Mouse (Mus musculus) lung, embryonic 16.5 days (tissue): ENCODE measurements at regions not wholly inside any gene's neighbourhood (a gene's known extent, or its start where the extent isn't known, plus 50 kb on each side); places are given as distances from the start of the nearest gene placed in this dataset.

ENCODE experiments used
- ATAC-seq: fragments of 200-750 bp; cut with Nextera tagmentation; 2 replicates; pipeline ENCODE4 v1.8.0; 2017; ENCODE audit warnings: low read depth, mild to moderate bottlenecking, moderate library complexity
- H3K27ac ChIP-seq: fragments of 300-500 bp; sonication (generic); 2 replicates; pipeline ENCODE4 v1.5.1; 2014; ENCODE audit warnings: mild to moderate bottlenecking, control low read depth, low read length
- H3K27me3 ChIP-seq: fragments of 300-500 bp; sonication (generic); 2 replicates; pipeline ENCODE4 v1.6.1; 2014; ENCODE audit warnings: low read depth, low read length, mixed read lengths; ENCODE audit not compliant: control insufficient read depth, insufficient read depth
- H3K36me3 ChIP-seq: fragments of 300-500 bp; sonication (generic); 2 replicates; pipeline ENCODE4 v1.6.1; 2014; ENCODE audit warnings: low read length; ENCODE audit not compliant: control insufficient read depth, insufficient read depth
- H3K4me1 ChIP-seq: fragments of 300-500 bp; sonication (generic); replicated peaks from 2 replicates; pipeline ENCODE4 v1.6.1; 2014; ENCODE audit warnings: low read length, mixed read lengths; ENCODE audit not compliant: control insufficient read depth, insufficient read depth
- H3K4me2 ChIP-seq: fragments of 300-500 bp; sonication (generic); 2 replicates; pipeline ENCODE4 v1.6.1; 2014; ENCODE audit warnings: low read depth, low read length, control low read depth
- H3K4me3 ChIP-seq: fragments of 300-500 bp; sonication (generic); 2 replicates; pipeline ENCODE4 v1.5.1; 2014; ENCODE audit warnings: mild to moderate bottlenecking, low read length, control low read depth
- H3K9ac ChIP-seq: fragments of 300-500 bp; sonication (generic); 2 replicates; pipeline ENCODE4 v1.6.1; 2014; ENCODE audit warnings: low read length, control low read depth
- H3K9me3 ChIP-seq: fragments of 300-500 bp; sonication (generic); 2 replicates; pipeline ENCODE4 v1.6.1; 2016; ENCODE audit warnings: low read length; ENCODE audit not compliant: control insufficient read depth
- WGBS: fragments of 180-500 bp; shearing (Covaris S2); extraction: QIAGEN DNeasy Blood & Tissue Kit; methylation state at CpG from one replicate; pipeline ENCODE4 v1.1.7; 2014; 5-methylcytosine and 5-hydroxymethylcytosine counted together

DNA sequence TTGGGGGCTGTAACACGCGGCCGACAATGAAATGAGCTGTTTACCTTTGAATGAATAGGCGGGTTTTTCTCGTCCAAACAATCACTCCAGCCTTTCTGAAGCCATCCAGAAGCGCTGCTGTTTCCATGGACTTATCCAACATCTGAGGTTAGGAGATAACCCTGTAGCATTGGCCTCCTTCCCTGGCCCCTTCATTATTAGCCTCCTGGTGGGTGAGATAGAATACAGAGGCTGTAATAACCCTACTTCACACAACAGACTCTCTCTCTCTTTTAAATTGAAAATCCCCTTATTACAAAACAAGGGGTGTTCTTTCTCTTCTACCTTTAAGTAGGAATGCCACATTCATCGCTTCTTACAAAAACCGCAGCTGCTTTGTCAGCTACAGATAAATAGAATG lies 646.8 kb downstream of the Nedd1 start:
- ATAC-seq = no peak
- WGBS = 41% methylated on average over 8 of the region's 8 CpGs
- Histone ChIP-seq H3K36me3 (no peaks in the 10 kb centered on the region), H3K27me3 (no peaks in the 10 kb centered on the region), H3K27ac (no peak overlapping the region), H3K4me1 (0 out of 2 replicates have a peak, but pooled peaks cover 7% of the 10 kb centered on the region), H3K9ac (no peak overlapping the region), H3K4me2 (no peak overlapping the region), H3K9me3 (no peaks in the 10 kb centered on the region), H3K4me3 (no peak overlapping the region)

DNA sequence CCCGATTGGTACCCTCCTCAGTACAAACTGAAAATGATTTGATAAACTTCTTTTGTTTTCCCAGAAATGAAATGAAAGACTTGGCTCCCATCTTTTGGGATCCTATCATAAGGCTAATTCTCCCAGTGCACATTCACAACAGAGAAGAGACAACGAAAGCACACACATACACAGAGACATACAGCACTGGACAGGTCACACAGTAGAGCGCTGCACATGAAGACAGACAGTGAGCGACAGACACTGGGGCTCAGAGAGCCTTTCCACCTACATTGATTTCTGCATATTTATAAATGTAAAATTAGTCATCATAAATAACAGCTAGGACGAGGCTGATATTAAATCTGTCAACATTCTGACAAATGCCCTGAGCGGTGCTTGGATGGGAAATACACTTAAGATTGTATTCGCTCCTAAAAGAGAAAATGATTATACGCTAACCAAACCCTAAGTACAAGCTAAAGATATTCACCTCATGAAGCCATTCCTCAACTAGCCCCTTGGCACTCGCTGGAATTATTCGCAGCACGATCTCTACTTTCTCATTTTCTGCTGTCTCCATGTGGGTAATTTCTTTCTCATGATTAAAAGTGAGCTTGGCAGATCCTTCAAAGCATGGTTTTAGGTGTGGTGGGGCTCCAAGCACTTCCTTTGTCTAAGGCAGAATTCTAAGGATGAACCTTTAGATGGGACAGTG lies 647.4 kb downstream of the Nedd1 start:
- ATAC-seq = no peak
- WGBS = 74% methylated on average over 11 of the region's 11 CpGs
- 0 out of 2 replicates have a peak, but pooled peaks cover 7% of the 10 kb centered on the region for H3K4me1 ChIP-seq

DNA sequence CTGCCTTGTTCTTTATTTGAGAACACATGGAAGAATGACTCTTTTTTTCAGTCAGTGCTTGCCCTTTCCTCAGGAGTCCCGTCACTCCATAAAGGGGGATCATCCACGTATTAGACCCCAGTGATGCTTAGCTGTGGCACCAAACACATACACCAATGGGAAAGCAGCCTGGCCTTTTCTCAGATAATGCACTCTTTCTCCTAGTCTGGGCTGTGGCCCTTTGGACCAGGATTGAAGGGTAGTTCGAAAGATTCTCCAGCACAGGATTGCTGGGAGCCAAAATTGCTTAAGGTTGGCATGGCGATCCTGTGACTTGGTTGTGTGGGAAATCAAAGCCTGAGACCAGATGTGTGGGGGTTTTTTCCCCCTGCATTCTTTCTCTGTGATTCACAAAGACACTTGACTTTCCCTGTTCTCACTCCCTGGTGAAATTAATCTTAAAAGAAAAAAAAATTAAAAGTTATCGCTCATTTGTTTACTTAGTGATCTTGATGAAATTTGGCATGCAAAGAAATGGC lies 648.3 kb downstream of the Nedd1 start:
- whole genome bisulfite sequencing = 45% methylated on average over 5 of the region's 5 CpGs
- no peak for ATAC-seq
- Histone ChIP-seq H3K4me2 (no peak overlapping the region), H3K9ac (no peak overlapping the region), H3K4me3 (no peak overlapping the region), H3K4me1 (0 out of 2 replicates have a peak, but pooled peaks cover 7% of the 10 kb centered on the region), H3K36me3 (no peaks in the 10 kb centered on the region), H3K27me3 (no peaks in the 10 kb centered on the region), H3K9me3 (no peaks in the 10 kb centered on the region), H3K27ac (no peak overlapping the region)

More for the DNA sequence above, 647.4 kb downstream of the Nedd1 start:
- no peak overlapping the region for H3K27ac ChIP-seq
- no peak overlapping the region for H3K4me2 ChIP-seq
- H3K9ac ChIP-seq = no peak overlapping the region
- H3K36me3 ChIP-seq = no peaks in the 10 kb centered on the region
- no peaks in the 10 kb centered on the region for H3K9me3 ChIP-seq
- no peaks in the 10 kb centered on the region for H3K27me3 ChIP-seq
- H3K4me3 ChIP-seq = no peak overlapping the region

GRCm38 (mm10) chr10:92044783-92045182 lies 677.4 kb downstream of the Nedd1 start:
- no peaks in the 10 kb centered on the region for H3K9me3 ChIP-seq
- no peak overlapping the region for H3K4me2 ChIP-seq
- no peak overlapping the region for H3K4me3 ChIP-seq
- no peaks in the 10 kb centered on the region for H3K27me3 ChIP-seq
- no peaks in the 10 kb centered on the region for H3K36me3 ChIP-seq
- H3K4me1 ChIP-seq = no peaks in the 10 kb centered on the region
- no peak overlapping the region for H3K9ac ChIP-seq
- no peak overlapping the region for H3K27ac ChIP-seq
- no peak for ATAC-seq

- 61% methylated on average over 3 of the region's 3 CpGs for WGBS
- no peak overlapping the region for H3K9ac ChIP-seq
- no peak overlapping the region for H3K27ac ChIP-seq
- no peaks in the 10 kb centered on the region for H3K36me3 ChIP-seq
- no peaks in the 10 kb centered on the region for H3K4me1 ChIP-seq
- H3K27me3 ChIP-seq = no peaks in the 10 kb centered on the region
- no peak for ATAC-seq
- no peak overlapping the region for H3K4me2 ChIP-seq
- H3K4me3 ChIP-seq = no peak overlapping the region
- H3K9me3 ChIP-seq = no peaks in the 10 kb centered on the region
Measured at GRCm38 (mm10) chr10:92036176-92036575, 686.0 kb downstream of the Nedd1 start.

DNA sequence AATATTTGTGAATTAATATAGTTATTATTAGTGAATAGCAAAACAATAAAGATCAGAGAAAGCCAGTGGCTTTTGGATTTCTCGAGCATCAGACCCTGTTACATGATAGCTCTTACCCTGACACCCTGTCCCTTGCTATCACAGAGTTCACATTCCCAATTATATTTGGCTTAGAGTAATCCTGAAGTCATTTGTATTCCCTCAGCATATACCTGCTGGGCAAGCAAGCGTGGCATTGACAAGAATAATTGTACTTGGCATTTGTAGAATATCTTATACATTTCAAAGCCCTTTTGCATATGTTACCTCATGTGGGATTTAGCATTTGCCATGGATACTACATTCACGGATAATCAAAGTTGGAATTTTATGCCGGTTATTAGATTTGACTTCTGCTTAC lies 692.0 kb downstream of the Nedd1 start:
- H3K4me1 ChIP-seq = no peaks in the 10 kb centered on the region
- no peak overlapping the region for H3K9ac ChIP-seq
- 75% methylated on average over 4 of the region's 4 CpGs for WGBS
- no peak overlapping the region for H3K4me2 ChIP-seq
- no peak for ATAC-seq
- H3K27me3 ChIP-seq = no peaks in the 10 kb centered on the region
- no peak overlapping the region for H3K4me3 ChIP-seq
- no peaks in the 10 kb centered on the region for H3K9me3 ChIP-seq
- H3K27ac ChIP-seq = no peak overlapping the region
- no peaks in the 10 kb centered on the region for H3K36me3 ChIP-seq

- ATAC-seq = no peak
- H3K9me3 ChIP-seq = no peaks in the 10 kb centered on the region
- H3K27ac ChIP-seq = no peak overlapping the region
- no peaks in the 10 kb centered on the region for H3K4me1 ChIP-seq
- 63% methylated on average over 1 of the region's 1 CpGs for WGBS
- no peaks in the 10 kb centered on the region for H3K27me3 ChIP-seq
- H3K9ac ChIP-seq = no peak overlapping the region
- no peak overlapping the region for H3K4me2 ChIP-seq
- no peaks in the 10 kb centered on the region for H3K36me3 ChIP-seq
- H3K4me3 ChIP-seq = no peak overlapping the region
Measured at GRCm38 (mm10) chr10:92024203-92024602, 698.0 kb downstream of the Nedd1 start.

DNA sequence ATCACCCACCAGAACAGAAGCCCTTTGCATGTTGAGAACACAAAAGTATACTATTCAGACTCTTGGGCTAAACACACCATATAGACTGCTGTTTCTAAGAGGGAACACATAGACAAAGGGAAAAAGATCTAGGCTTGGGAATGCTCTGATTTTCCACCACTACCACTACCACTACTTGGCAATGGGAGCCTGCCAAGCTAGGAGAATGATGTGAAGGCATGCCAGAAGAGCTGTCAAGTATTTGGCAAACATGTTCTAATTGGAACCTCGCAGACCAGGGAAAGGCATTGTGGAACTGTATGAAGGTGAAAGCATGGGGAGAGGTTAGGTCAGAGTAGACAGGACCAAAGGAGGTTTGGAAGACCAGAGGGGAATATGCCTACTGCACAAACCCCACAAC lies 701.2 kb downstream of the Nedd1 start:
- no peak for ATAC-seq

GRCm38 (mm10) chr10:92009551-92009950 lies 712.7 kb downstream of the Nedd1 start:
- WGBS = 59% methylated on average over 10 of the region's 10 CpGs
- Histone ChIP-seq H3K4me3 (no peak overlapping the region), H3K4me2 (no peak overlapping the region), H3K27ac (no peak overlapping the region), H3K36me3 (no peaks in the 10 kb centered on the region), H3K9me3 (no peaks in the 10 kb centered on the region), H3K4me1 (no peaks in the 10 kb centered on the region), H3K9ac (no peak overlapping the region), H3K27me3 (no peaks in the 10 kb centered on the region)
- no peak for ATAC-seq

More for the DNA sequence above, 701.2 kb downstream of the Nedd1 start:
- Histone ChIP-seq H3K36me3 (no peaks in the 10 kb centered on the region), H3K4me1 (no peaks in the 10 kb centered on the region), H3K9ac (no peak overlapping the region), H3K27me3 (no peaks in the 10 kb centered on the region), H3K4me3 (no peak overlapping the region), H3K27ac (no peak overlapping the region), H3K4me2 (no peak overlapping the region), H3K9me3 (no peaks in the 10 kb centered on the region)
- WGBS = 56% methylated on average over 1 of the region's 1 CpGs
